Mouse (Mus musculus): Measurements from ENCODE around the gene Cnot10. TPM values are rescaled to one million over a fixed set of nuclear protein-coding genes. Genes with fewer than 3 reads are reported as not detected.

Cnot10 gene
- polyA plus RNA-seq, 1 experiment = 32.7 TPM

DNA sequence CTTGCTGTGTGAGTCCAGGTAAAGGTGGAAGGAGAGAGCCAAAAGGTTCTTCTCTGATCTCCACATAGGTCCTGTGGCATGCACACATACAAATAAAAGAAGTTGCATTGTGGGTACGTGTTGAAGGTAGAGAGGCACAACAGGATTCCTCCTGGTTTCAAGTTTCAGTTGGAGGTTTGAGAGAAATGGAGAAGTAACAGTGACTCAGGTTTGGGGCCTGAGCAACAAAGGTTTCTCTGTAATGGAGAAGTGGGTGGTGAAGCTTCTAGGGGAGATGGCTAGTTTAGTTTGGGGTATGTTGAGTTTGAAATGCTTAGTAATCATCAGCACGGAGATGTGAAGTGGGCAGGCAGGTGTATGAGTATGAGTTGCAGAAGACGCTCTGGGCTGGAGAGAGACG lies 42.2 kb upstream of the Cnot10 start:
- Histone ChIP-seq H3K27me3 (ENCODE audit: control insufficient read depth, insufficient read depth, insufficient read length) (no peaks in the 10 kb centered on the region), H3K4me3 (ENCODE audit: insufficient read depth, poor library complexity, severe bottlenecking) (no peak overlapping the region), H3ac (ENCODE audit: control insufficient read depth, insufficient read length, low read depth) (no peak overlapping the region), H3K79me3 (ENCODE audit: low read depth) (no peaks in the 10 kb centered on the region), H3K36me3 (ENCODE audit: control insufficient read depth, insufficient read depth) (no peaks in the 10 kb centered on the region), H3K79me2 (ENCODE audit: control insufficient read depth, insufficient read depth) (no peaks in the 10 kb centered on the region)
- no peak for TF ChIP-seq CEBPB (IDR thresholded peaks at IDR 0.05; ENCODE audit: low read depth)
- TF ChIP-seq FOSL1 (IDR thresholded peaks at IDR 0.05; ENCODE audit: insufficient read depth, low read length, poor library complexity, severe bottlenecking) = no peak
- no peak for TF ChIP-seq MYOD1 (IDR thresholded peaks at IDR 0.05; ENCODE audit: control insufficient read depth, insufficient read length, low read depth)
- TF ChIP-seq CTCF (IDR thresholded peaks at IDR 0.05; ENCODE audit: control insufficient read depth, insufficient read depth, insufficient read length) = no peak
- no peak for TF ChIP-seq USF1 (IDR thresholded peaks at IDR 0.05; ENCODE audit: low read depth)
- no peak for TF ChIP-seq MYOG (IDR thresholded peaks at IDR 0.05; ENCODE audit: control insufficient read depth, extremely low read depth, insufficient read length)
- TF ChIP-seq MAX (IDR thresholded peaks at IDR 0.05) = no peak

- Histone ChIP-seq H3K79me3 (ENCODE audit: low read depth) (no peaks in the 10 kb centered on the region), H3K4me3 (ENCODE audit: insufficient read depth, poor library complexity, severe bottlenecking) (no peak overlapping the region), H3K79me2 (ENCODE audit: control insufficient read depth, insufficient read depth) (no peaks in the 10 kb centered on the region), H3K27me3 (ENCODE audit: control insufficient read depth, insufficient read depth, insufficient read length) (no peaks in the 10 kb centered on the region), H3K36me3 (ENCODE audit: control insufficient read depth, insufficient read depth) (no peaks in the 10 kb centered on the region), H3ac (ENCODE audit: control insufficient read depth, insufficient read length, low read depth) (no peak overlapping the region)
- TF ChIP-seq MYOG (IDR thresholded peaks at IDR 0.05; ENCODE audit: control insufficient read depth, extremely low read depth, insufficient read length) = no peak
- no peak for TF ChIP-seq USF1 (IDR thresholded peaks at IDR 0.05; ENCODE audit: low read depth)
- TF ChIP-seq CTCF (IDR thresholded peaks at IDR 0.05; ENCODE audit: control insufficient read depth, insufficient read depth, insufficient read length) = no peak
- no peak for TF ChIP-seq CEBPB (IDR thresholded peaks at IDR 0.05; ENCODE audit: low read depth)
- TF ChIP-seq FOSL1 (IDR thresholded peaks at IDR 0.05; ENCODE audit: insufficient read depth, low read length, poor library complexity, severe bottlenecking) = no peak
- TF ChIP-seq MAX (IDR thresholded peaks at IDR 0.05) = no peak
- TF ChIP-seq MYOD1 (IDR thresholded peaks at IDR 0.05; ENCODE audit: control insufficient read depth, insufficient read length, low read depth) = no peak
Measured at GRCm38 (mm10) chr9:114680531-114680930, 40.5 kb upstream of the Cnot10 start.

GRCm38 (mm10) chr9:114679944-114680343 lies 40.0 kb upstream of the Cnot10 start:
- H3ac ChIP-seq (ENCODE audit: control insufficient read depth, insufficient read length, low read depth) = no peak overlapping the region
- H3K36me3 ChIP-seq (ENCODE audit: control insufficient read depth, insufficient read depth) = no peaks in the 10 kb centered on the region
- H3K79me3 ChIP-seq (ENCODE audit: low read depth) = no peaks in the 10 kb centered on the region
- H3K27me3 ChIP-seq (ENCODE audit: control insufficient read depth, insufficient read depth, insufficient read length) = no peaks in the 10 kb centered on the region
- TF ChIP-seq FOSL1 (IDR thresholded peaks at IDR 0.05; ENCODE audit: insufficient read depth, low read length, poor library complexity, severe bottlenecking) (no peak), MYOD1 (IDR thresholded peaks at IDR 0.05; ENCODE audit: control insufficient read depth, insufficient read length, low read depth) (no peak), USF1 (IDR thresholded peaks at IDR 0.05; ENCODE audit: low read depth) (no peak), CEBPB (IDR thresholded peaks at IDR 0.05; ENCODE audit: low read depth) (no peak), CTCF (IDR thresholded peaks at IDR 0.05; ENCODE audit: control insufficient read depth, insufficient read depth, insufficient read length) (no peak), MYOG (IDR thresholded peaks at IDR 0.05; ENCODE audit: control insufficient read depth, extremely low read depth, insufficient read length) (no peak), MAX (IDR thresholded peaks at IDR 0.05) (no peak)
- H3K4me3 ChIP-seq (ENCODE audit: insufficient read depth, poor library complexity, severe bottlenecking) = no peak overlapping the region
- no peaks in the 10 kb centered on the region for H3K79me2 ChIP-seq (ENCODE audit: control insufficient read depth, insufficient read depth)

- Histone ChIP-seq H3K27me3 (ENCODE audit: control insufficient read depth, insufficient read depth, insufficient read length) (no peaks in the 10 kb centered on the region), H3K79me2 (ENCODE audit: control insufficient read depth, insufficient read depth) (no peaks in the 10 kb centered on the region), H3K79me3 (ENCODE audit: low read depth) (no peaks in the 10 kb centered on the region), H3K4me3 (ENCODE audit: insufficient read depth, poor library complexity, severe bottlenecking) (no peak overlapping the region), H3K36me3 (ENCODE audit: control insufficient read depth, insufficient read depth) (no peaks in the 10 kb centered on the region), H3ac (ENCODE audit: control insufficient read depth, insufficient read length, low read depth) (no peak overlapping the region)
- TF ChIP-seq MYOD1 (IDR thresholded peaks at IDR 0.05; ENCODE audit: control insufficient read depth, insufficient read length, low read depth) = no peak
- TF ChIP-seq USF1 (IDR thresholded peaks at IDR 0.05; ENCODE audit: low read depth) = no peak
- TF ChIP-seq MAX (IDR thresholded peaks at IDR 0.05) = no peak
- no peak for TF ChIP-seq FOSL1 (IDR thresholded peaks at IDR 0.05; ENCODE audit: insufficient read depth, low read length, poor library complexity, severe bottlenecking)
- no peak for TF ChIP-seq CEBPB (IDR thresholded peaks at IDR 0.05; ENCODE audit: low read depth)
- no peak for TF ChIP-seq MYOG (IDR thresholded peaks at IDR 0.05; ENCODE audit: control insufficient read depth, extremely low read depth, insufficient read length)
- TF ChIP-seq CTCF (IDR thresholded peaks at IDR 0.05; ENCODE audit: control insufficient read depth, insufficient read depth, insufficient read length) = no peak
Measured at GRCm38 (mm10) chr9:114678576-114678975, 38.6 kb upstream of the Cnot10 start.

DNA sequence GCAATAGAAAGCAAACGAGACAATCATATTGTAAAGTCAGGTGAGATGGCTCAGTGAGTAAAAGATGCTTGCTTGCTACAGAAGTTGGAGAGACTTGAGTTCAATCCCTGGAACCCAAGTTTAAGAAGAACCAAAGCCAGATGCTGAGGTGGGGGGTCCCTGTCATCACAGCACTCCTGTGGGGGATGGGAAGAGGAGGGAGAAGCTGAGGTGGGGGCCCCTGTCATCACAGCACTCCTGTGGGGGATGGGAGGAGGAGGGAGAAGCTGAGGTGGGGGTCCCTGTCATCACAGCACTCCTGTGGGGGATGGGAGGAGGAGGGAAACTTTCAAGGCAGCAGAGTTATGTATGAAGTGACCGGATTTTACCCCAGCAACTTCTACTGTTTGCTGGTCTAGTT lies 33.6 kb upstream of the Cnot10 start:
- TF ChIP-seq FOSL1 (IDR thresholded peaks at IDR 0.05; ENCODE audit: insufficient read depth, low read length, poor library complexity, severe bottlenecking) = no peak
- no peak for TF ChIP-seq MYOG (IDR thresholded peaks at IDR 0.05; ENCODE audit: control insufficient read depth, extremely low read depth, insufficient read length)
- no peak for TF ChIP-seq CEBPB (IDR thresholded peaks at IDR 0.05; ENCODE audit: low read depth)
- no peaks in the 10 kb centered on the region for H3K27me3 ChIP-seq (ENCODE audit: control insufficient read depth, insufficient read depth, insufficient read length)
- H3K4me3 ChIP-seq (ENCODE audit: insufficient read depth, poor library complexity, severe bottlenecking) = no peak overlapping the region
- no peak overlapping the region for H3ac ChIP-seq (ENCODE audit: control insufficient read depth, insufficient read length, low read depth)
- H3K36me3 ChIP-seq (ENCODE audit: control insufficient read depth, insufficient read depth) = no peaks in the 10 kb centered on the region
- no peaks in the 10 kb centered on the region for H3K79me2 ChIP-seq (ENCODE audit: control insufficient read depth, insufficient read depth)
- H3K79me3 ChIP-seq (ENCODE audit: low read depth) = no peaks in the 10 kb centered on the region

Data from C2C12 (cell line).